Mouse (Mus musculus) neural tube, embryonic 10.5 days (tissue): ENCODE measurements around the gene 1810049J17Rik.

Source experiments
- DNase-seq: peaks from one replicate; pipeline ENCODE4 v3.0.0-alpha.2; 2017; ENCODE audit warnings: low spot score; ENCODE audit errors: extremely low spot score

Gene 1810049J17Rik

DNA sequence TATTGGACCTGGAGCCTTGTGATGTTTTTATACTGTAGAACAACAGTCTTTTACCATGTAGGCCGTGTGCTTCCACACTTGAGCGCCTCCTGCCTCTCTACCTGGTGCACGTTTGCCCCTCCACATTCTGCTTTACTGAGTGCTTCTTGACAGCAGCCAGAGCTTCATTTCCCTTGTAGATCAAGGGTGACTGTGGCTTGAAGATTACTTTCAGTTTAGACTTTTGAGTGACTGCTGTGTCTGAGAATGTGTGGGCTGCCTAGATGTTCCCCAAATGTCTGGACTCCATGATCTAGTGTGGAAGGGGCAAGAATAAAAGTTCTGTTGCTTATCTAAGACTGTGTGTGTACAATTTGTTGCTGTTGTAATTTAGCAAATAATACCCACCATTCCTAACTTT is 27.3 kb upstream of the 1810049J17Rik start:
- DNase-seq = no peak

DNA sequence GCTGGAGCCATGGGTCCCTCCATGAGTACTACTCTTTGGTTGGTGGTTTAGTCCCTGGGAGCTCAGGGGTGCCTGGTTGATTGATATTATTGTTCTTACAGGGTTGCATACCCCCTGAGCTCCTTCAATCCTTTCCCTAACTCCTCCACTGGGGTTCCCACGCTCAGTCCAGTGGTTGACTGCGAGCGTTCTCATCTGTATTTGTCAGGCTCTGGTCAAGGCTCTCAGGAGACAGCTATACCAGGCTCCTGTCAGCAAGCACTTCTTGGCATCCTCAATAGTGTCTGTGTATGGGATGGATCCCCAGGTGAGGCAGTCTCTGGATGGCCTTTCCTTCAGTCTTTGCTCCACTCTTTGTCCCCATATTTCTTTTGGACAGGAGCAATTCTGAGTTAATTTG is 25.2 kb upstream of the 1810049J17Rik start:
- DNase-seq = no peak

DNA sequence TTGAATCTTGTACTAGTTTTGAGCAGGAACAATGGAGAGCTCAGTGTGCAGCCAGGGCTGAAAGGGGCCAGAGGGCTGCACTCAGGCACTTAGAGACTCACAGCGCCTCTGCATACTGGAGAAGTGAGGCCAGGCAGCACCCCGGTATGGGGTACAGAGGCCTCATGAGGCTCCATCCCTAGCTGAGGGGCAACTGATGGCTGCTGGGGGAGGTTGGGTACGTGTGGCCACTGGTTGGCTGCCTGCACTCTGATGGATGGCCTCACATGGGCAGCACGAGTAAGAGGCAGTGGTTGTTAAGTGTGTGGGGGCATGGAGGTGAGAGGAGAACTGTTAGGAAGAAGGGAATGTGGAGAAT is 19.7 kb upstream of the 1810049J17Rik start:
- DNase-seq = no peak

DNA sequence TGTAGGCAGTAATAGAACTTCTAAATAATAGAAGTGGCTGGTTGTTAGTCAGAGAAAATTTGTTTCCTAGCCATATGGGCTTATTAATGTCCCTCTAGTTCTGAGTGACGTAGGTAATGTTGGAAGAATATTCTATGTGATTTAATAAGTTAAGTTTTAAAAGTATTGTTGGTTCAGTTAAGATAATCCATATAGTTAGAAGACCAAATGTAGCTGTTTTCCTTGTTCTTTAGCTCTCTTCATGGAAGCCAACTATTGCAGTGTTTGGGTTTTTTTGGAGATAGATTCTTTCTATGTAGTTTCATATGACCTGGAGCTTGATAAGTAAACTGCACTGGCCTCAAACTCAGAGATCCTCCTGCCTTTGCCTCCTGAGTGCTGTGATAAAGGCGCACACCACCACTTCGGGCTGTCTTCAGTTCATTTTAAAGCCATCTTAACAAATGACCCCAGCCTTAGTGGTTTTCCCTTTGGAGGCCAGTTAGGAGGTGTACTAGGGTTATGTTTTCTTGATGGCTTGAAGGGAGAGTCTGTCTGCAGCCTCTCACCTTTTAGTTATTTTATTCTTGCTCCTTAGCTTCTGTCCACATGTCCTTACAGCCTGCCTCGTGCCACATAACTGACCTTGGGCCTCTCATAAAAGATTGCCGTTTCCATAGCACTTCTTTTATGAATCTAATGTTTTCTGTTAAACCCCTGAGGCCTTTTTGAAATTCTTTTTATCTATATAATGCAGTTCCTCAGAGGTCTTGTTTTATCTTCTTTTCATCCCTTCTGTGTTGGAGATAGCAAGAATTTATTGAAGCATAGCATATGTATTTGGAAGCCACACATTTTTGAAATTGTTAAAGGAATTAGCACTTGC is 19.1 kb upstream of the 1810049J17Rik start:
- no peak for DNase-seq

DNA sequence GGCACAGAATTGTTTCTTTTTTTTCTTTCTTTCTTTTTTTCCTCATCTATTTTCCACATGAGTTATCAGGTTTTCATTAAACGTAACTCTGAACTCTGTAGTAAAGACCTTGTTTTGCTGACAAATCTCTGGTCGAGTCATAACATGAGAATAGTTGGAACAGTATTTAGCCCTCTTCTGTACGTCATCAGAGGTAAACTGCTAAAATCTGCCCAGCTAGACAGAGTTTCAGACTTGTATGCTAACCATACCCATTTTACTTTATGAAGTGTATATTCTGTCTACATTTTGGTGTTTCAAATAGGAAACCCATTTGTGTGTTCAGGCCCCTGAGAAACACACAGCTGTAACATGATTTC is 16.1 kb upstream of the 1810049J17Rik start:
- no peak for DNase-seq

DNA sequence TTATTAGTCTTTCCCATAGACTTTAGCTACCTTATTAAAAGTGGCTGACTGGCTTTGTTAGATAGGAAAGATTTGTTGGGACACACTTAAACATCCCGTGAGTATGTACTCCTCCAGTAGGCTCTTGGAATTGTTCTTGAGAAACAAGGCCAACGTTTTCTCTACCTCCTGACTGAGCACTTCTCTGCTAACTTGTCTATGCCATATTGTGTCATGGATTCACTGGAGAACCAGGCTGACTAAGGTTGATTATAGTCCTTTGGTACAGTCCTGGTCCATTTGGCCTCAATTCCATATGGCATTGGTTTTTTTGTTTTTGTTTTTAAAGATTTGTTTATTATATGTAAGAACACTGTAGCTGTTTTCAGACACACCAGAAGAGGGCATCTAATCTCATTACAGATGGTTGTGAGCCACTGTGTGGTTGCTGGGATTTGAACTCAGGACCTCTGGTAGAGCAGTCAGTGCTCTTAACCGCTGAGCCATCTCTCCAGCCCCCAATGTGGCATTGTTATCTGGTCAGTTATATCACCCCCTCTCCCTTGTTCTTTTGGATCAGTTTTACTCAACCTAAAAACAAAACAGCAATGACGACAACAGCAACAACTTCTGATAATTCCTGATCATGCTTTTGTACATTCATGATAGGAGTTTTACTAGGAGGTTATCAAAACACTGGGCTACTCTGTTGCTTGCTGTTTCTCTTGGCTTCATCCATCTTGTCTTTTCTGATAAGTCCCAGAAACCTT is 15.5 kb upstream of the 1810049J17Rik start:
- no peak for DNase-seq

DNA sequence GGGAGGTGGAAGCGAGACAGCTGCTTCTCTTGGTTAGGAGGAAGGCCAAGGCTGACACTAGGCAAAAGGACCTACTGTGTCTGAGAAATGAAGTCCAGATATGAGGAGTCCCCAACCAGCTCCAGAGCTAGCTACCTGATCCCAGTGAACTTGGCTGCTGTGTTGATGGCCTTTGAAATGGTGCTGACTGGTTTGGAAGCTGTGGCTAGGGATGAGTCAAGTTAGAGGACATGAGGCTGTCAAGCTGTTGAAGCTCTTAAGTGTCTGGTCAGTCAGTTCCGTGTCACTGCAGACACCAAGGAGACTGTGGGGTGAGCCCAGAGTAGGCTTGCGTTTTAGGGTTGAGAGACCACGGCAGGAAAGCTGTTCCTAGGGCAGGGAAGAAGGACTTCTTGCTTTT is 12.7 kb upstream of the 1810049J17Rik start:
- no peak for DNase-seq

DNA sequence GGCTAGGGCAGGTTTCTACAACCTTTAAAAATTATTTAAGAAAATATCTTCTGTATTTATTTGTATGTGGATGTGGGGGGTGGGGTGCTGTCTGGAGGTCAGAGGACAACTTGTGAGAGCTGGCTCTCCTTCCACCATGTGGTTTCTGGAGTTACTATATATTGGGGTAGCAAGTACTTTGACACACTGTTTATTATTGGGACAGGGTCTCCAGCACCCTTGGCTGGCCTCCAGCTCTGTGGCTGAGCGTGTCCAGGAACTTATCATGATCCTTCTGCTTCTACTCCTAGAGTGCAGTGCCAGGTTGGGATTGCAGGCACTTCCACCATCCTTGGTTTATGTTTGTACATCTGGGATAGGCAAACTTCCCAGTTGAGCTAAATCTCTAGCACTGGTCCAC is 9.6 kb upstream of the 1810049J17Rik start:
- DNase-seq = no peak

DNA sequence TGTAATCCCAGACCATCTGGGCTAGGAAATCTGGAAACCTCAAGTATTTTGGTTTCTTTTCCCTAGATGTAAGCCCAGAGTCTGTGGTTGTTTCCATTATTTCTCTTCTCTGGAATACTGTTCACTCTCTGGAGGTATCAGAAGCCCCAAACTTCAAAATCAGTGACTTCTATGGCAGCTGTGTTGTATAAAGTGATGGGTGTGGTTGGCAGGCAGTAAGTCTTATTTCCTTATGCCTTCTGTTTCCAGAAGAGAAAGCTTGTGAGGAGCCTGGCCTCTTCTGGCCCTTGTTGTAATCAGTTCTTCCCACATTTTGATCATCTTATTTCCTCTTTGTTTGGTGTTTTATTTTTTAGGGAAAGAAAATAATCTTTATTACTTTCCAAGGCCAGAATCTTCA is 9.2 kb upstream of the 1810049J17Rik start:
- no peak for DNase-seq

DNA sequence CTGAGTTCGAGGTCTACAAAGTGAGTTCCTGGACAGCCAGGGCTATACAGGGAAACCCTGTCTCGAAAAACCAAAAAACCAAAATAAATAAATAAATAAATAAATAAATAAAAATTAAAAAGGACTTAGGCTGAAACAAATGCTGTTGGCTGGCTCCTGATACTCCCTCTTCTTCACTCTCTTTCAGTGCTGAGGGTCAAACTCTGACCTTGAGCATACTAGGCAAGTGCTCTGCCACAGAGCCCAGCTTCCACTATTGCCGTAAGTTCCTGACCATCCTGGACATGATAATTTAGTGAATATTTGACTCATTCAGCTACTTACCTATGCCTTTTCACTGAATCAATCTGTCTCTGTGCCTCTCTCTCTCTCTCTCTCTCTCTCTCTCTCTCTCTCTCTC is 8.7 kb upstream of the 1810049J17Rik start:
- DNase-seq = no peak

DNA sequence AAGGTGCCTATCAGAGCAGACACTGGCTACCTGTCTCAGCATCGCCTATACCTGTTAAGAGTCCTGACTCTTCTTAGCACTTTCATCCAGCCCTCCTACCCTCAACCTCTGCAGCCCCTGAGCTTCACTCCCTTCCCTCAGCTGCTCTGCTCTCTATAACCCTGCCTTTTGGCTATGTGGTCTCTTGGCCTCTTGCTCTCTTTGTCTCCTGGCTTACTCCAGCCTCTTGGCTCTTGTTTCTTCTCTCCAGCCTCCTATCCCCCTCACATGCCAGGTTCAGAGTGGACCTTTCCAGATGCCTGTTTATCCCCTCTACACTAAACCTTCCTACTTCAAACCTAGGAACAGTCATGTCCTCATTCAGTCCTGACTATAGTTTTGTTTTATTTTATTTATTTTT is 2.6 kb upstream of the 1810049J17Rik start:
- DNase-seq = no peak

DNA sequence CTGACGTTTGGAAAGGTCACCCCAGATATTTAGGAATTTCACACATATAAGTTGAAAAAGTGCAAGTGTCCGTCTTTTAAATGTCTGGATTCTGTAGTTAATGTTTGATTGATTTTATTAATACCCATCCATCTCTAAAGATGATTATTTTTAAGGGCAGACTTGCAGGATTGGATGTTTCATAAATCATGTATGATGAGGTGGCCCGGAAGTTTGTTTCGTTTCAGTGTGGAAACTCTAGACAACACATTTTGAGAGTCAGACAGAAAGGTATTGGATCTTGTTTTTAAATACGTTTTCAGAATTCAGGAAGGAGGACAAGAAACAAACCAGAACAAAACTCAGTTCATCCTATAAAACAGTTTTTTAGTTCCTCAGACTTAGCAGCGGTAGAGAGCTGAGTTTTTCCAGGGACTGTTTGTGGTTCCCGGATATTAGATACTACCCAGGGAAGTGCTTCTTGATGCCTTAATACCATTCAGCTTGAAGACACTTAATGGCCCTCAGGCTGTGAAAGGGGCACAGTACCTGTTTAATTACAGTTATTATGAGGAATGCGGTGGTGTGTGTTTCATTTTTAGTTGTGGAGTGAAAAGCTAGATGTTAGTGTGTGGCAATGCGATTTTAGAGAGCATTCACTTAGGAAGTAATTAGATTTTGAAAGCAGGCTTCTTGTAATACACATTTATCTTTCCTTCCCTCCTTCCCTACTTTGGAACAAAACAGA is 1.1 kb upstream of the 1810049J17Rik start:
- DNase-seq = no peak

DNA sequence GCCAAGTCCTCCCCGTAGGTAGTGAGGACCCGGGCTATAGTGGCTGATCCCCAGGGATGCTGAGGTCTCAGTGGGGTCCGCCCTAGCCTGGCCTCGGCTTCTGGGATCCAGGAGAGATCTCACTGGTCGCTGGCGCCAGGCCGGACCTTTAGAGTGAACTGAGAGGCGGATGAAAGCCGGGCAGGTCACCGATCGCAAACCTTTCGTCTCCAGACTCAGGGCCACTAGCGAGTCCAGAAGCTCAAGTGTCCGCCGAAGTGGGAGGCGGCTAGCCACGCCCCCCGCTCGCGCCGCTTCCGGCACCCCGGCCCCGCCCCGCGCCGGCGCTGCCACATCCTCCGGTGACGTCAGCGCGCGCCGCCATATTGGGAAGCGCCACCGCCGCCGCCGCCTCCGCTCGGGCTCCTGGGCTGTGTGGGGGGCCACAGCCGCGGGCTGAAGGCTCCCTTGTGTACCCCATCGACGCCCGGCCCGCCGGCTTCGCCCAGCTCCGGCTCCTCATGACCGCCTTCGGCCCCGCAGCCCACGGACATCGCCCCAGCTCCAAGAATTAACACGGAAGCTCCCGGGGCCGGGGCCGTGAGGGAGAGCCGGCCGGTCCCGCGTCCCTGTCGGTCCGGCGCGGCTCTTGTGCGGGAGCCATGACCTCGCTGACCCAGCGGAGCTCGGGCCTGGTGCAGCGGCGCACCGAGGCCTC is 460 bp downstream of the 1810049J17Rik start, which contains the start of gene Golph3:
Gene Golph3, plus strand, starts transcription at position 360 of the 697 bp plus-strand sequence.
- peak; percentile 95 for DNase-seq

DNA sequence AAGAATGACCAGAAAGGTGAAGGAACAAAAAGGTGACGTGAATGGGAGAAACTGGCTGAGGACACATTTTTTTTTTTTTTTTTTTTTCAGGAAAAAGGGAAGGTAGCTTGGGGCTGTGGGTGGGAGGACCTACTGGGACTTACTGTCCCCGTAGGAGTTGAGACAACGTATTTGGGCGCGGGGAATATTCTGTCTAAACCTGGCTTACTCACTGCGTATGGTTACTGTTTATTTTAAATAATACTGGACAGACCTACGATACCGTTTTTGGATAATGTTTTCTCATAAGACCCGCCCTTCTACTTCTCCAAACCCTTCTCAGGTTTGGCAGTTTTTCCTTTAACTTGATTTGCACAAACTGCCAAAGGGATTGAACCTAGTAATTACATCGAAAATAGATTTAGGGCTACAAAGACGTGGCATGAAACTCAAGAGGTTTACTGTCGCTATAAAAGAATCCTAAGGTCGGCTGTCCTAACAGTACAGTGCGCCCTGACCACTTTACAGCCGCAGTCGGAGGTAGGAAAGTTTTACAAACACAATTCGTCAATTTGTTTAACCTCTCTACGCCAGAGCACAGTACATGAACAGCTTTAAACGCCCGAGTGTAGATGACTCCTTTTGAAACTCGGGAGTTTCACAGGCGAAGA is 1.1 kb downstream of the 1810049J17Rik start:
- DNase-seq = no peak

DNA sequence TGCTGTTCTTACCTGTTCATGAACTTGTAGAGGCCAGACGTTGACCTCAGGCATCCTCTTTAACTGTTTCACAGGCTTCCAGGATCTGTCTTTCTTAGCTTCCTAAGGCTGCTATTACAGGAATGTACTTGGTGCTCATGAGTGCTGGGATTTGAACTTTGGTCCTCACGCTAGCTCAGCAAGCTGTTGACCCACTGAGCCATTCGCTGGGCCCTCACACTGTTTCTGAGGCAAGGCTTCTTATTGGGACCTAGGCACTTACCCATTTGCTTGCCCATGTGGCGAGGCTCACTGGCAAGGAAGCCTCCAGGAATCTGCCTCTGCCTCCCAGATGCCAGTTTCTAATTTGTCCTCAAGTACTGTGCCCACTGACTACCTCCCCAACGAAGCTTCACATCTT is 1.8 kb downstream of the 1810049J17Rik start:
- no peak for DNase-seq

DNA sequence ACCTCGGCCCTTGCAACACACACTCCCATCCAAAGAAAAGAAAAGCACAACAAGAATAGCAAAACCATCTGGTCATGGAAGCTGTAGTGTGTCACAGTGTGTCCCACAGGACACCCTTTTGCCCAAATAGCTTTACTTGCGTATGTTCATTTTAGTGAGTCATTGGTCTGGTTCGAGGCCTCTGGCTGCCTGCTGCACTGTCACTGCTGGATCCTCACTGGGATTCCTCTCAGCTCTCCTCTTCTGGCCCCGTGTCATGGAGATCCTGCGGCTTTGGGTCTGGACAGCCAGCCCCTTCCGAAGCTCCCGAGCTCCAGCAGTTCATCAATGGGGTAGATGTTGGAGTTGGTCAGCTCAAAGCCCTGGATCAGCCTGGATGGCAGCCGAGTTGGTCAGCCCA is 3.2 kb downstream of the 1810049J17Rik start:
- no peak for DNase-seq

DNA sequence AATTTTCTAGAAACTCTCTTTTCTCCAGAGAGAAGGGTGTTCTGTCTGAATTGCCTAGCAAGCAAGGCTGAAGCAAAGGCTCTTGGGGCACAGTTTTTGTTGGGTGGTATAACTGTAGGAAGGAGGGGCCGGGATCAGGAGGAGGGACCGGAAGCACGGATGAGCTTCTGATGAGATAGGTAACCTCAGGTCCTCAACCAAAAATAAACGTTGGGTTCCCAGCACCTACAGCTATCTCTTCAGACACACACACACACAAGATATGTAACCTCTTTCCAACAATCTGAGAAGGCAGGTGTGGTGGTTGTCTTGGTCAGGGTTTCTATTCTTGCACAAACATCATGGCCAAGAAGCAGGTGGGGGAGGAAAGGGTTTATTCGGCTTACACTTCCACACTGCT is 4.4 kb downstream of the 1810049J17Rik start:
- no peak for DNase-seq

DNA sequence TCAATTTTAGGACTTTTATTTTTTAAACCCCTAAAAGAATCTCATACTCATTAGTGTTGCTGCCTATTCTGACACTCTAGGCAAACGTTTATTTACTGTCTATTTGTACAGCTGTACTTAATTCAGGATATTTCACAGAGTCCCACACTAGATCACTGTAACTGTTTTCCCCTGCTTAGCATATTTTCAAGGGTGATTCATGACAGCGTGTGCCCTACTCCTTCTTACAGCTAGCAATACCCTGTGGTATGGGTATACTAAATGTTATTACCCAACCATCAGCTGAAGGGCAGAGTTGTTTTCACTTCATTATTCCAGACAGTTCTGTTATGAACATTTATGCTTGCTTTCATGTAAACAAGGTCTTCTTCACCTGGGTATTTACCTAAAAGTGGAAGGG is 5.7 kb downstream of the 1810049J17Rik start:
- DNase-seq = no peak

DNA sequence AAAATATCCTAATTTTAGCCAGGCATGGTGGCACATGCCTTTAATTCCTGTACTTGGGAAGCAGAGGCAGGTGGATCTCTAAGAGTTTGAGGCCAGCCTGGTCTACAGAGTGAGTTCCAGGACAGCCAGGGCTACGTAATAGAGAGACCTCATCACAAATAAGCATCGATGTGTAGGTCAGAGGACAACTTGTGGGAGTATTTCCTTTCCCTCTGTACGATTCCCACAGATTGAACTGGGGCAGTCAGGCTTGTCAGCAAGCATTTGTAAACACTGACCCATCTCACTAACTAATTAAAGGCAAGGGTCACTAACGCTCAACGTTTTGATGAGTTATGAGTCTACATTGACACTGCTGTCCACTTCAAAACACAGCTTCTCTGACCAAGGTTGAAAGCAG is 7.1 kb downstream of the 1810049J17Rik start:
- DNase-seq = no peak

DNA sequence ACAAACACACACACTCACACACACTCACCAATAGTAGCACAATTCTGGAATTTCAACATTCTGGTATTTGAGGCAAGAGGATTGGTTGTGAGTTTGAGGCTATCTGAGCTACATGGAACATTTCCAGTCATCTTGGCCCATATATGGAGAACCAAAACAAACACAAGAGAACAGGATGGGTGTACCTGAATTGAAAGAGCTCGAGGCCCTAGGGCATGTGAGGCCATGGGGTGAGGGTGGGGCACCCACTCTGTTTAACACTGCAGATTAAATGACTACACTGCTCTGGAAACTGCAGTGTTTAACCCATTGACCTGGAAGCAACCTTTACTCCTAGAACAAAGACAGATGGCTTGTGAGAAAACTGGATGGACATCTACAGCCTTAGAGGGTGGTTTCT is 8.4 kb downstream of the 1810049J17Rik start:
- DNase-seq = no peak

DNA sequence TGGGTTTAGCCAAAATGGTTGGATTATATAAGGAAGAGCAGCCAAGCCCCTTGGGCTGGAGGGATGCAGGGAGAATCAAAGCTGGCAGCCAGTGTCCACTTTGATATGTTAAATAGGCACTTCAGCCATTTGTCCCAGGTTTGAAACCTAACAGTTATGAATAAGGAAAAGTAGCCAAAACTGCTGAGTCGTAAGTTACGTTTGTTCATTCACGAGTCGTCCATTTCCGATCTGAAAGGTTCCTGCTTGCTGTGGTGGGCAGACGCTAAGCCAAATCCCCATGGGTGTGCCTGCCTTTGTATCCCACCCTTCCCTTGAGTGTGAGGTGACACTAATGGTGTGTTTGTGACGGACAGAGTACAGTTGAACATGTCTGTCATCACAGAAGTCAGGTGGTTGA is 10.2 kb downstream of the 1810049J17Rik start:
- no peak for DNase-seq
